ENCODE assay signal across 8 mouse cellular contexts in the genomic region with DNA sequence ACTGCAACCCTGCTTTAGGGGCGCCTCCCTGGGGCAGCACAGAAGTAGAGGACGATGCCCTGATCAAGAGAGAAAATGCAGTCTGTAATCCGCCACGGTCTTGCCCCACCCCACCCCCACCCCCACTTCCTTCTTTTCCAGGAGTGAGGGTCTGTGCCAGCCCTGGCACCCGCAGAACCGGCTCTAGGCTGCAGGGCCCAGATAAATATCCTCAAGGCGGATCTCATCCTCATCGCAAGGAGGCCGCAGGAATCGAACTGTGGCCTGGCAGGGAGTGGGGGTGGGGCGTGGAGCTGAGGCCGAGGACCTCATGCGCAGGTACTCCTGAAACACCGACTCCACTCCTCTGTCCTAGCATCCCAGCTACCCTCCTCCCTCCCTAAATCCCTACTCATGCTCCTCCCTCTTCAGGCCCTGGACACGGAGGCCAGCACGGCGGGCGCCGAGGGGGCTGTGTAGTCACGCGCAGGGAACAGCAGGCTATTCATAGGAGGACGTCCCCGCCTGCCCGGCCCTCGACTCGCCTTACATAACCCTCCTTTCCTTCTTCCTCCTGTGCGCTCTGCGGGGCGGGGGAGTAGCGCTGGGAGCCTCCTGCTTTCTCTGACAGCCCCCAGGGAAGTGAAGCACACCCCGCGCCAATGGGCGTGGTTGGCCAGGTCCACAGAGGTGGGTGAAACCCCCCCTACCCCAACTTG. TPM values are rescaled to one million over a fixed set of nuclear protein-coding genes. Genes with fewer than 3 reads are reported as not detected.
DNase-seq lines count a peak whose midpoint lies in the region; ATAC-seq and TF ChIP-seq lines count a peak whose summit lies in the region.

No protein-coding gene starts in this region.

- peak overlapping the region; percentile 39 for H3K4me2 ChIP-seq in forebrain, postnatal 0 days (ENCODE audit: low read depth)
- H3K4me2 ChIP-seq in liver, embryonic 16.5 days (ENCODE audit: low read depth, low read length) = peak overlapping the region; percentile 53
- H3K4me2 ChIP-seq in neural tube, embryonic 13.5 days = peak overlapping the region; percentile 52

- no peaks in the 10 kb centered on the region; the same call in 1 of the 2 replicates for H3K4me1 ChIP-seq in forebrain, postnatal 0 days (ENCODE audit: insufficient read depth)
- peaks cover 12% of the 10 kb centered on the region for H3K4me1 ChIP-seq in liver, embryonic 16.5 days (ENCODE audit: control insufficient read depth, low read depth, low read length)
- H3K4me1 ChIP-seq in neural tube, embryonic 13.5 days (replicated peaks) = peaks cover 30% of the 10 kb centered on the region

- no peaks in the 10 kb centered on the region for H3K27me3 ChIP-seq in forebrain, postnatal 0 days (ENCODE audit: insufficient read depth, low read length)
- peaks cover 9% of the 10 kb centered on the region for H3K27me3 ChIP-seq in liver, embryonic 16.5 days (ENCODE audit: control insufficient read depth, insufficient read depth, low read depth, low read length)
- peaks cover 18% of the 10 kb centered on the region for H3K27me3 ChIP-seq in neural tube, embryonic 13.5 days

- no peaks in the 10 kb centered on the region for H3K36me3 ChIP-seq in forebrain, postnatal 0 days (ENCODE audit: insufficient read depth)
- H3K36me3 ChIP-seq in liver, embryonic 16.5 days (ENCODE audit: control insufficient read depth, insufficient read depth) = no peaks in the 10 kb centered on the region
- no peaks in the 10 kb centered on the region for H3K36me3 ChIP-seq in neural tube, embryonic 13.5 days

- no peaks in the 10 kb centered on the region for H3K9me3 ChIP-seq in forebrain, postnatal 0 days (ENCODE audit: low read length)
- H3K9me3 ChIP-seq in liver, embryonic 16.5 days (replicated peaks; ENCODE audit: control insufficient read depth, low read length) = no peaks in the 10 kb centered on the region
- no peaks in the 10 kb centered on the region for H3K9me3 ChIP-seq in neural tube, embryonic 13.5 days

- TF ChIP-seq CTCF in forebrain, postnatal 0 days (IDR thresholded peaks at IDR 0.05; ENCODE audit: low read depth) = no peak

- WGBS in forebrain, postnatal 0 days = 5% methylated on average over 32 of the region's 33 CpGs
- WGBS in liver, embryonic 16.5 days (ENCODE audit: insufficient replicate concordance) = 2% methylated on average over 33 of the region's 33 CpGs
- WGBS in neural tube, embryonic 13.5 days = 3% methylated on average over 33 of the region's 33 CpGs

- DNase-seq in ES-CJ7 (ENCODE audit: low read depth, low spot score) = peak; percentile 44
- peak; percentile 88 to 91 for DNase-seq in cerebellum, adult 18-20 months
- DNase-seq in forebrain, postnatal 0 days = no peak
- DNase-seq in heart, postnatal 14 days = peak; percentile 91
- peak; percentile 81 to 91 for DNase-seq in layer of hippocampus, adult 18-20 months (ENCODE audit: low spot score in 2 of 2)
- DNase-seq in urinary bladder, postnatal 14 days (ENCODE audit: low spot score) = peak; percentile 86

- 0 out of 2 replicates have a peak overlapping the region, but pooled peaks have one; percentile 29 for H3K27ac ChIP-seq in forebrain, postnatal 0 days (ENCODE audit: low read depth, low read length)
- no peak overlapping the region for H3K27ac ChIP-seq in liver, embryonic 16.5 days (ENCODE audit: low read length)
- no peak overlapping the region for H3K27ac ChIP-seq in neural tube, embryonic 13.5 days (replicated peaks)

- intact Hi-C loops in heart, postnatal 14 days (cut with DNase I) = no loop called here

- H3K4me3 ChIP-seq in forebrain, postnatal 0 days (ENCODE audit: low read depth, low read length) = peak overlapping the region; percentile 17; the same call in 1 of the 2 replicates
- H3K4me3 ChIP-seq in liver, embryonic 16.5 days (ENCODE audit: low read depth, low read length) = peak overlapping the region; percentile 48
- H3K4me3 ChIP-seq in neural tube, embryonic 13.5 days = peak overlapping the region; percentile 27

- peak; percentile 73 for ATAC-seq in forebrain, postnatal 0 days
- peak; percentile 28; the same call in 1 of the 2 replicates for ATAC-seq in liver, embryonic 16.5 days (ENCODE audit: low read depth)
- 0 out of 2 replicates have a peak, but pooled peaks have one; percentile 29 for ATAC-seq in neural tube, embryonic 13.5 days (ENCODE audit: low read depth)

- H3K9ac ChIP-seq in forebrain, postnatal 0 days = peak overlapping the region; percentile 31
- peak overlapping the region; percentile 35; the same call in 1 of the 2 replicates for H3K9ac ChIP-seq in liver, embryonic 16.5 days (ENCODE audit: low read depth, low read length)
- H3K9ac ChIP-seq in neural tube, embryonic 13.5 days = peak overlapping the region; percentile 56

RNA-seq across cellular contexts. Expression of gene Tob2, which starts 22.3 kb away (rescaled TPM):
- 9.2 and 13.0 TPM in 2 replicates for total RNA-seq in forebrain, postnatal 0 days (2014; rRNA removed)
- 11.4 TPM in 2 replicates for polyA plus RNA-seq in forebrain, postnatal 0 days (2015; fragmentation: Nextera tagmentation; extraction: Ambion mirVana)
- total RNA-seq in heart, postnatal 14 days (2021) = 100 to 1,000 TPM; 119 to 131 TPM
- total RNA-seq in layer of hippocampus, adult 18-20 months (2021) = 10 to 100 TPM; 33.8 to 45.2 TPM
- polyA plus RNA-seq in liver, embryonic 16.5 days (2015; fragmentation: Nextera tagmentation; extraction: Ambion mirVana) = 11.7 and 14.9 TPM in 2 replicates
- 13.5 and 16.5 TPM in 2 replicates for polyA plus RNA-seq in neural tube, embryonic 13.5 days (2015; fragmentation: Nextera tagmentation; extraction: Ambion mirVana)

RNA-seq across cellular contexts. Expression of gene Tef, which starts 34.1 kb away (rescaled TPM):
- total RNA-seq in forebrain, postnatal 0 days (2014; rRNA removed) = 60.2 and 71.8 TPM in 2 replicates
- polyA plus RNA-seq in forebrain, postnatal 0 days (2015; fragmentation: Nextera tagmentation; extraction: Ambion mirVana) = 21.9 and 27.8 TPM in 2 replicates
- 10 to 100 TPM; 69.3 to 93.0 TPM for total RNA-seq in heart, postnatal 14 days (2021)
- total RNA-seq in layer of hippocampus, adult 18-20 months (2021) = 100 to 1,000 TPM; 293 to 297 TPM
- polyA plus RNA-seq in liver, embryonic 16.5 days (2015; fragmentation: Nextera tagmentation; extraction: Ambion mirVana) = 6.3 and 9.2 TPM in 2 replicates
- 20.6 and 21.4 TPM in 2 replicates for polyA plus RNA-seq in neural tube, embryonic 13.5 days (2015; fragmentation: Nextera tagmentation; extraction: Ambion mirVana)

RNA-seq across cellular contexts. Expression of gene Phf5a, which starts 35.4 kb away (rescaled TPM):
- 41.5 and 48.5 TPM in 2 replicates for total RNA-seq in forebrain, postnatal 0 days (2014; rRNA removed)
- 107 and 112 TPM in 2 replicates for polyA plus RNA-seq in forebrain, postnatal 0 days (2015; fragmentation: Nextera tagmentation; extraction: Ambion mirVana)
- 10 to 100 TPM; 41.4 to 44.2 TPM for total RNA-seq in heart, postnatal 14 days (2021)
- total RNA-seq in layer of hippocampus, adult 18-20 months (2021) = 10 to 100 TPM; 34.3 to 36.2 TPM
- polyA plus RNA-seq in liver, embryonic 16.5 days (2015; fragmentation: Nextera tagmentation; extraction: Ambion mirVana) = 72.6 and 79.6 TPM in 2 replicates
- polyA plus RNA-seq in neural tube, embryonic 13.5 days (2015; fragmentation: Nextera tagmentation; extraction: Ambion mirVana) = 111 and 129 TPM in 2 replicates

RNA-seq across cellular contexts. Expression of gene Aco2, which starts 35.8 kb away (rescaled TPM):
- 354 and 357 TPM in 2 replicates for total RNA-seq in forebrain, postnatal 0 days (2014; rRNA removed)
- polyA plus RNA-seq in forebrain, postnatal 0 days (2015; fragmentation: Nextera tagmentation; extraction: Ambion mirVana) = 234 and 251 TPM in 2 replicates
- total RNA-seq in heart, postnatal 14 days (2021) = 1,000 to 10,000 TPM; 2,092 to 2,100 TPM
- 100 to 1,000 TPM; 452 to 460 TPM for total RNA-seq in layer of hippocampus, adult 18-20 months (2021)
- 109 and 114 TPM in 2 replicates for polyA plus RNA-seq in liver, embryonic 16.5 days (2015; fragmentation: Nextera tagmentation; extraction: Ambion mirVana)
- 252 and 268 TPM in 2 replicates for polyA plus RNA-seq in neural tube, embryonic 13.5 days (2015; fragmentation: Nextera tagmentation; extraction: Ambion mirVana)
